Mouse (Mus musculus): ENCODE results near the gene Rpl32.

GRCm38 (mm10) chr6:115774501-115774921 lies 34.0 kb downstream of the Rpl32 start, which contains the start of gene Cand2:
- TF ChIP-seq CTCF (IDR thresholded peaks at IDR 0.05; ENCODE audit: control insufficient read depth, insufficient read depth, insufficient read length) (no peak), MYOG (IDR thresholded peaks at IDR 0.05; ENCODE audit: control insufficient read depth, extremely low read depth, insufficient read length) (no peak), USF1 (IDR thresholded peaks at IDR 0.05; ENCODE audit: low read depth) (no peak)
